Mouse (Mus musculus): ENCODE data around the gene Spop.
"Not testable (repeated sequence)": the region's sequence is repeated elsewhere in the genome, so short reads cannot be mapped to it uniquely, and the experiment has no call there.

Spop gene

GRCm38 (mm10) chr11:95391743-95392142, 22.1 kb upstream of the Spop start:
- DNase-seq (ENCODE audit: low spot score), result no peak

- DNase-seq (ENCODE audit: low spot score), result no peak
Observed at GRCm38 (mm10) chr11:95392223-95392667, 21.6 kb upstream of the Spop start.

GRCm38 (mm10) chr11:95392708-95393499, 21.0 kb upstream of the Spop start:
- no peak for DNase-seq (ENCODE audit: low spot score)

GRCm38 (mm10) chr11:95393500-95393816, 20.4 kb upstream of the Spop start:
- no peak for DNase-seq (ENCODE audit: low spot score)

GRCm38 (mm10) chr11:95394112-95394511, 19.8 kb upstream of the Spop start:
- DNase-seq (ENCODE audit: low spot score), result no peak

GRCm38 (mm10) chr11:95396548-95396947, 17.3 kb upstream of the Spop start:
- DNase-seq (ENCODE audit: low spot score), result no peak

GRCm38 (mm10) chr11:95397843-95398835, 15.7 kb upstream of the Spop start:
- peak; percentile 80 for DNase-seq (ENCODE audit: low spot score)

- no peak for DNase-seq (ENCODE audit: low spot score)
Observed at GRCm38 (mm10) chr11:95399520-95400020, 14.3 kb upstream of the Spop start.

- DNase-seq (ENCODE audit: low spot score), result no peak
Observed at GRCm38 (mm10) chr11:95401568-95401967, 12.3 kb upstream of the Spop start.

GRCm38 (mm10) chr11:95402196-95402595, 11.7 kb upstream of the Spop start:
- DNase-seq (ENCODE audit: low spot score), result no peak

GRCm38 (mm10) chr11:95402658-95403101, 11.2 kb upstream of the Spop start:
- no peak for DNase-seq (ENCODE audit: low spot score)

- DNase-seq (ENCODE audit: low spot score), result no peak
Observed at GRCm38 (mm10) chr11:95403382-95404340, 10.2 kb upstream of the Spop start.

- no peak for DNase-seq (ENCODE audit: low spot score)
Observed at GRCm38 (mm10) chr11:95405771-95406170, 8.1 kb upstream of the Spop start.

GRCm38 (mm10) chr11:95406398-95406797, 7.5 kb upstream of the Spop start:
- not testable (repeated sequence) for DNase-seq (ENCODE audit: low spot score)

- DNase-seq (ENCODE audit: low spot score), result no peak
Observed at GRCm38 (mm10) chr11:95409450-95410112, 4.3 kb upstream of the Spop start.

GRCm38 (mm10) chr11:95411453-95412013, 2.3 kb upstream of the Spop start:
- no peak for DNase-seq (ENCODE audit: low spot score)

- no peak for DNase-seq (ENCODE audit: low spot score)
Observed at GRCm38 (mm10) chr11:95412615-95413014, 1.3 kb upstream of the Spop start.

GRCm38 (mm10) chr11:95414536-95415161, 769 bp downstream of the Spop start:
- DNase-seq (ENCODE audit: low spot score), result peak; percentile 91

GRCm38 (mm10) chr11:95415931-95416330, 2.1 kb downstream of the Spop start:
- DNase-seq (ENCODE audit: low spot score), result no peak

- no peak for DNase-seq (ENCODE audit: low spot score)
Observed at GRCm38 (mm10) chr11:95417341-95417740, 3.5 kb downstream of the Spop start.

All from urinary bladder, postnatal 25 days (tissue).